Mouse (Mus musculus) right cerebral cortex, adult 18-20 months (tissue): ENCODE results near the gene Wdr4.

Experiments
- DNase-seq: peaks from one replicate; pipeline ENCODE4 v3.0.0; 2022; ENCODE audit warnings: mixed read lengths

Gene Wdr4

DNA sequence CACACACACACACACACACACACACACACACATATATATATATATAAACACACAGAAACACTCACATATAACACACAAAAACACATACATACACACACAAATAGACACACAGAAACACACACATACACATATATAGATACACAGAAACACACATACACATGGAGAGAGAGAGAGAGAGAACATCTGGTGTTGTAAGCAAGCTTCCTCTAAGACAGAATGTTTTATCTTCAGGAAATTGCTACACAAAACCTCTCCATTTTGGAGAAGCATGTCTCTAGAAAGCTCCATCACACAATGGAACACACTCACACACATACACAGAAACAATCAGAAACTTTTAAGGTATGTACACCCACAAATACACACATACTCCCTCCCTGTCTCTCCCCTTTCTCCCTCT, 28.4 kb downstream of the Wdr4 start:
- no peak for DNase-seq

DNA sequence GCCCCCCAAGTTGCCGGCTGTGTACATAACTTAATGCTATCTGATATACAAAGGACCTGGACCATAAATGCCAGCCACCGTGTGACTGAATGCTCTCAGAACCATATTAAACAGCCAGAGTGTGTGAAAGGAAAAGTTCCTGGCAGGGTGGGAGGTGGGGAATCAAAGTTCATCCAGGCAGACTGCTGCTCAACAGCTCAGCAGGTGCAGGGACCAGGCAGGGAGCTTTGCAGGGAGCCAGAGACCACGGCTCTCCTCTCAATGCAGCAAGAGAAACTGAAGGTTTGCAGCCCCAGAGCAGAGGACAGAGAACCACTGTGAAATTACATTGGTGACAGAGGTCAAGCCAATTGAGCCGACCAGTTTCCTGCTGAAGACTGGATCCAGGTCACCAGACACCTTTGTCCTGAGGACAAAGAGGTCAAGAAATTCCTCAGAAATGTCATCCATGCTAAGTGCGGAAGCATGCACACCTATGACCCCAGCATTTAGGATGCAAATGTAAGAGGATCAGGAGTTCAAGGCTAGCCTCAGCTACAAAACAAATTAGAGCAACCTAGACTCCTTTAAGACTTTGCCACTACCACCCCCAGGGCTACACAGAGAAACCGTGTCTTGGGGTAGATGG, 32.2 kb downstream of the Wdr4 start:
- DNase-seq, result no peak

DNA sequence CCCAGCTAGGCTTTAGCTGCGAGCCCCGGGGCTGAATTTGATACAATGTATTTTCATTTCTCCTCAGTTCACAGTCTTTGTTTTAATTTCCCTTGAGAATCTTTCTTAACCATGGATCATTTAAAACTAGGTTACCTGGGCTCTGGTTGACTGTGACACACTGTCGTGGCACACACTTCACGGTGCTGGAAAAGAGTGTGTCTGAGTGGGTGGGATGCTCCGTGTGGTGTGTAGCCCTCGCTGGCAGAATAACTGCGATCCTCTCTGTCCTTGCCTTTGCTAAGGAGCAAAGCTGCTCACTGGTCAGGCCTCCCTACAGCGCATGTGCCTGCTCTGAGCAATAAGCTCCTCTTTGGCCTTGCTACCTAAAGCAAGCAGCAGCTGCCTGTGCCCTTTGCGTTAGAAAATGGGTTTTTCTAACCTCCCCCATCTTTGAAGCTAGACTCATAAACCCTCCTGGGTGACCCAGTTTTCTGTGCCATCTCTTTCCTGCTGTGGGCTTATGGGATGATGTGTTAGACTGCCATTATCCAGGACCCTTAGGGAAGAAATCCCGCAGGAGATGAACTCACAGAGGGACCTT, 33.1 kb downstream of the Wdr4 start:
- no peak for DNase-seq

DNA sequence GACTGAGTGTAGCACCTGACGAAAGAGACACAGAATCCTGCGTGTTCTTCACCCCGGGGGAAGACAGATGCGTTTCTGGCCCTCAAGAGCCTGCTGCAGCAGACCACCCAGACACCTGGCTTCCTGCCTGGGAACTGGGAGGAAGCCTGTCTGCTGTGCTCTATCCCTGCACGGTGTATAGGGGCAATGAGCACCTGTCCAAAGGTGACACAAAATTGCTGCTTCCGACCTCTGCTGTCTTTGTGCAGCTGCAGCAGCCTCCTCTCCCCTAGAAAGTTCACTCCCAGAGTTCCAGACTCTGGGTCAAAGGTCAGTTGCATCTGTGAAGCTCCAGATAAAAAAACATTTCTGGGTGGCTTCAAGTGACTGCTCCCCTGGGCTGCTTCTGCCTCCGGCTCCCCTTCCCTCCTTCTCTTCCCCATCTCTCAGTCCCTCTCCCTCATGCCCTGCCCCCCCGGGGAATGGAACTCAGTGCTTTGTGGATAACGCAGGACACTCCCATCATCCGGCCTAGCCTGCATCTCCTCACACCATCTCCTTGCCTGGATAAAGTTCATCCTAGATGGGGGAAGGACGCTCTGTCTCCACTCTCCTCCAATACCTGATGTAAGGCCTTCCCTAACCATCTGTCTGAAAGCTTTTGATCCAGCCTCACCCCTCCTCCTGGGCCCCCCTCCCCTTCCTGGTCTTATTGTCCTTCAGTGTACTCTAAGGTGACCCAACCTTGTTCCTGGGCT, 40.5 kb downstream of the Wdr4 start:
- no peak for DNase-seq

DNA sequence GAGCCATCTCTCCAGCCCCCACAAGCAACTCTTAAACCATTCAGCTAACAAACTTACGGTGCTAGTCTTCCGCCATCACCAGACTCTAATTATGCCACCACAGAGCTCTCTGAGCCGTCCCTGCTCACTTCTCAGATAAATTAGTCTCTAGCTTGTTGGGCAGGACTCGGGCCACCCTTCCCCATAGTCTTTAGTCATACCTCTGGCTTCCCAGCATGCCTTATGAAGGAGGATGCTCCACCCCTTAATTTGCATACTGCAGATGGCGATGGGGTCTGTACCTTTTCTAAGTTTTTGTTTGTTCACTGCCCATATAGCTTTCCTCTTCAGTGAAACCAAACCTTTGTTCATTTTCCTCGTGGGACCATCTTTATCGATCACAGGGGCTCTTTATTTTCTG, 41.2 kb downstream of the Wdr4 start:
- no peak for DNase-seq

DNA sequence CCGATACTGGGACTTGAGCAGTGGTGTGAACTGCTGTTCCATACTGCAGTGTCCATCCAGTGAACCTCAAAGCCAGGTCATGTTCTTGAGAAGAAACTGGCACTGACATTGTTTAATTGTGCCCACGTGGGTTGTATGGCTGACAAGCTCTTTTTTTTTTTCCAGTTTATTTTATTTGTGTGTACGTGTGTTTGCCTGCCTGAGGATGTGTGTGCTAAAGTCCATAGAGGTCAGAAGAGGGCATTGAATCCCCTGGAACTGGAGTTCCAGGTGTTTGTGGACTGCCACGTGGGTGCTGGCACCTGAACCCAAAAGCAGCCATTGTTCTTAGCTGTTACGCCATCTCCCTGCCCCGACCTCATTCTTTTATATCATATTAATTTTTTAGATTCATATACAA, 45.4 kb downstream of the Wdr4 start:
- no peak for DNase-seq

DNA sequence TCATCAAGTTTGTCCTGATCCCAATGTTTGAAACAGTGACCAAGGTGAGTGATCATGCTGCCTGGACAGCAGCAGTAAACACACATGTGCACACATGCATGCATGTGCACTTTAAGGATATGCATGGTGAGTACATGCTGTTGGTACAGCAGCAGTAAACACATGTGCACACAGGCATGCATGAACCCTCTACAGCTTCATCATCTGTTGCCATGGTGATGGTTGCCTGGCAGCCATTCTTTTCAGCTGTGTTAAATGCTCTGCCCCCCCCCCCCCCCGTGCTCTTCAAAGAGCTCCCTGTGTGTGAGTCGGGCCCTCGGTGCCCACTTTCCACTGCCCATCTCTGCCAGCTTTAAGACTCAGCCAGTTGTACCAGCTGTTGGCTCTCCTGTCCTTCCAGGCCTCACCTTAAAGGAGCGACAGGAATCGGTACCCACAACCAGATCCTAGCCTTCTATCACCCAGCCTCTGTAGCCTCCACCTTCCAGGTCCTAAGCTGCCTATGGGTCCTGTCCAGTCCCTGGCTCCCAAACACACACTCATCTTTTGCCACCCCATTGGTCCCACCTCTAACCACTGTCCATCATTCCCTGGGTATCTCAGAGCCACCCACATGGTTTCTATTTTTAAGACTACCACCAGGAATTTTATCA, 48.9 kb downstream of the Wdr4 start:
- no peak for DNase-seq

DNA sequence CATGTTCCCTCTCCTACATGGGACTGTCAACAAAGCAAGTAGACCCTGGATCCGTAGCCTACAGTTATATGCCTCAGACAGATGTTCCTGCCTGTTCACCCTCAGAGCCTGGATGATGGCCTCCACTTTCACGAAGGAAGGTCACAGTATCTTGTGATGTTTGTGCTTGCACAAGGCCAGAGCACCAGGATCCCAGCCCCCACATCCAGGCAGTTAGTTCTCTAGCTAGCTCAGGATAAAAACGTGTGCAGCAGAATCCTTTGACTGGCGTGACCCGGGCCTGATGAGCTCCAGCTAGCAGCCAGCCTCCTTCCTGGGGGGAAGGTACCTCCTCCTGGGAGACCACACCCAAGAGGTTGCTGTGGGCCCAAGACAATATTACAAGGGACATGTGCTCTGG, 51.3 kb downstream of the Wdr4 start:
- DNase-seq, result no peak

DNA sequence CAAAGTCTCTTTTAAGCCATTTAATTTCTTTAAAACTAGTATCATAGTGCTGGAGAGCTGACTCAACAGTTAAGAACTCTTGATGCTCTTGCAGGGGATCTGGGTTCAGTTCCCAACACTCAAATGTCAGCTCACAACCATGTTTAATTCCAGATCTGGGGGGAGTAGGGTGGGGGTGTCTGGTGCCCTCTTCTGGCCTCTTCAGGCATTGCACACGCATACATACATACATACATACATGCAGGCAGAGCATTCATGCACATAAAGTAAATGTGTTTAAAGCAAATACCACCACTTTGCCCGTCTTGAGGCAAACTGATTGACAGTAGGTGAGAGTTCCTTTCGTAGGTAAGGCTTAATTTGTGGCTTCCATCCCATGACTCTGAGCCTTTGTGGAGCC, 52.9 kb downstream of the Wdr4 start:
- DNase-seq, result no peak

DNA sequence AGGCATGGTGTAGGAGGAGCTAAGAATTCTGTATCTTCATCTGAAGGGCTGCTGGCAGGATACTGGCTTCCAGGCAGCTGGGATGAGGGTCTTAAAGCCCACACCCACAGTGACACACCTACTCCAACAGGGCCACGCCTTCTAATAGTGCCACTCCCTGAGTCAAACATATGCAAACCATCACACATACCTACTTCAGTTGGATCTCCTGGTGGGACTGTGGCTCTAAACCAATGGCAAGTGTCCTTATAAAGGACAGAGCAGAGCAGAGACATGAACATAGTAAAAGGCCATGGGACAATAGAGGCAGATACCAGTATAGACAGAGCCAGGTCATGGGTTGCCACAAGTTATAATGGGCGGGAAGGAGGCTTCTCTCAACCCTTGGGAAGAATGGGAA, 57.3 kb downstream of the Wdr4 start:
- DNase-seq, result no peak

DNA sequence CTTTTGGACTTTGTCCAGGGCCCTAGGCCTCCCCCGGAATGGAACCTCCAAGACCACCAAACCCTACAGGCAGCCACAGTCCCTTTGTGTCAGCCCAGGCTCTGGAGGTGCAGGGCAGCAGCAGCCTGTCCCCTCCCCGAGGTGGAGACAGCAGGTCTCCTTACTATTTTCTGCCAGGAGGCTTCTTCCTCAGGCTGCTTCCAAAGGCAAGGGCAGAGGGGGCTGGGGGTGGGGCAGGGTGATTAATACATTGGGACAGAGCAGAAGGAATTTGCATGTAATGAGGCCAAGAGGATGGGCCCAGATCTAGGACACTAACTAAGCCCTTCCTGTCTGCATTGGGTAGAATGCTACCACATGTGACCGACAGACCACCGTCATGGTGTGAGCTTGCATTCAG, 59.4 kb downstream of the Wdr4 start:
- DNase-seq, result no peak

DNA sequence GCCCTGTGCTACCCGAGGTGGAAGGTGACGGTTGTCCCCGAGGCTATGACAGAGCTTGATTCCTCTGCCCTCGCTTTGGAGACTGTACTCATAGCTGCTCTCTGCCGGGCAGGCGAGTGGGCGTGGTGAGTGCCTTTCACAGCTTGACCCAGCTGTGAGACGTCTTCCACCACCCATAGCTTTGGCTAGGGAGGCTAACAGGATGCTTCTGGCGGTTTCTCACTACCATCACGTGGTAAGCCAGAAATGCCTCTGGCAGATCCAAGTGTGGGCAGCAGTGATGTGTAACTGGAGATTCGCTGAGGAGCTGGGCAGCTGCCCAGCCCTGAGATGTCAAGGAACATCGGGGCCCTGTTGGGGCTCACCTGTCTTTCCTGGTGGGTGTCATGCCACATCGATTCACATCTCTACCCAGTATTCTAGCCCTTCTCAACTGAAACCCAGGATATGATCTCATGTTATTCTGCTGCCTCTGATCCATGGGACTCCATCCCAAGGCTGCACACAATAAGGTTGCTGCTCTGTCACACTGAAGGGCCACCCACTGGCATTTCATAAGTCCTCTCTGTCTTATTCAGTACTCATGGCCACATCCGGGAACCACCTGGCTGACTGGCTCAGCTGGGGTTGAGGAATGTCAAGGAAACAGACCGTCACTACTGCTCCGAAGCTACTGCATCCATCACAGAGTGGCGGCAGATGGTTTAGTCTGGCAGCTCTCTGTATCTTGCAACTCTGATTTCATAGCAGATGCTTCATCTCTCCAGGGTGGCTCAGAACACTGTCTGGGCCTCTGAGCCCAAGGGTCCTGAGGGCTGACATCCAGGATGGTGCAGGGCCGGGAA, 62.8 kb downstream of the Wdr4 start:
- DNase-seq, result peak; percentile 82

DNA sequence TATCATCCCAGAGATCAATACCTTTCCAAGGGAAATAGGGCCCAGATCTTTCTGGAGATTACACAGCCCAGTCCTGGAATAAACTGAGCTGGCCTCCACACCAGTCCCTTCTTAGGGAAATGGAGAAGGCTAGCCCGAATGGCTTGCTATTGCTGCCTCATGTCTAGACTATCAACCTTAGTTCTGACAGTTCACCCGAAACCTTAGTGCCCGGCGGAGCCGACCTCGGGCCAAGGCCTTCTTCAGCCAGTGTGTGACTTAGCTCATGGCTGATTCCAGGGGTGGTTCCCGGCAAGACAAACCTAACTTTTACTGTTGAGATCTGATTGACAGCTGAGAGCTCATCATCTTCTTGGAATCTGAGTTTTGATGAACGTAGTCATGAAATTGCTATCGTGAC, 65.7 kb downstream of the Wdr4 start:
- DNase-seq, result no peak

DNA sequence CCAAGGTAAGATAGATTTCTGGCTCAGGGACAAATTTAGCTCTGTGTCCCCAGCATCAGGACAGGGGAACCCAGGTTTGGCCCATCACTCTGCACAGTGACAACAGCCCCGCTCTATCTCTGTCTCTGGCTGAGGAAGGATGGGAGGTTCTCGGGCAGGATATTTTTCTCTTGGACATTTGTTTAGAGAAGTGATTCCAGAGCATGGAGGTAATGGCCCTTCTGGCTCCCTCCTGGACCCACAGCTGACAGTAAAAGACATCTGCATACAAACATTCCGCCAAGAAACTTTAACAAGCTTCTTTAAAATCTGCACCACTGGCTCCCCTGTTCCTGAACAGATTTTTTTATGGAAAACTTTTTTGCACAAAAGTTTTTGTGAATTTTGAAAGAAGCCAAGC, 66.3 kb downstream of the Wdr4 start:
- DNase-seq, result no peak

DNA sequence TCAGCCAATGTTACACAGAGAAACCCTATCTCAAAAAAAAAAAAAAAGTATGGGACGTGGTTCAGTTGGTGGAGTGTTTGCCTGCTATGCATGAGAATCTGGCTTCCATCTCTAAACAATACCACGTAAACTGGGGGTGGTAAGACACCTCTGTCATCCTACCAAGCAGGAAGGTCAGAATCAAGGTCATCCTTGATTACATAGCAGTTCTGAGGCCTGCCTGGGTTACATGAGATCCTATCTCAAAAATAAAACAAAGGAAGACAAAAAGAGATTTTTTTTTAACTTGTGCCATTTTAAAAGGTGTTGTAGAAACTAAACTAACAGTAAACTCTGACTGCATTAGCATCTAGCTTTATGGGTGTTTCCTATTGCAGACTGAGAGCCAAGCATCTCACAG, 67.0 kb downstream of the Wdr4 start:
- DNase-seq, result no peak

DNA sequence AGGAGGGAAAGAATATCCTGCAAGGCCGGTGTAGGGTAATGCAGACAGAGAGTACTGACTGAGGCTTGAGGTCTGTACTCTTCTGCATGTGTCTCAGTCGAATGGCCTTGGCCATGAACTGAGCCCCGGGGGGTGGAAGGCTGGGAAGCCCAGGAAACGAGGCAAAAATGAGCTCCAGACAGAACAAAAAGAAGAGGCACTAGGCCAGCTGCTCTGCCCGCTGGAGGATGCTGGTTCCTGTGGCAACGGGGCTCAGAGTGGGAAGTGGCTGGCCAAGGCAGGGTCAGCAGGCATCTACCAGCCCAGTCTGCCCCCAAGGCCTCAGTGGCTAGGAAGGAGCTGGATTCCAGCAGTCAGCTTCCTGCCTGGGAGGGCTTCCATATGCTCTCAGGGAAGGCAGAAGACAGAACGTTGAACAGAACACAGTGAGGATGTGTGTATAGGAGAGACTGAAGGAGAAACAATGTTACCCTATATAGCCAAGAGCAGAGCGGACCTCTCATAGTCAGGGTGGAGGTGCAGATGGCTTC, 68.5 kb downstream of the Wdr4 start:
- DNase-seq, result peak; percentile 59

DNA sequence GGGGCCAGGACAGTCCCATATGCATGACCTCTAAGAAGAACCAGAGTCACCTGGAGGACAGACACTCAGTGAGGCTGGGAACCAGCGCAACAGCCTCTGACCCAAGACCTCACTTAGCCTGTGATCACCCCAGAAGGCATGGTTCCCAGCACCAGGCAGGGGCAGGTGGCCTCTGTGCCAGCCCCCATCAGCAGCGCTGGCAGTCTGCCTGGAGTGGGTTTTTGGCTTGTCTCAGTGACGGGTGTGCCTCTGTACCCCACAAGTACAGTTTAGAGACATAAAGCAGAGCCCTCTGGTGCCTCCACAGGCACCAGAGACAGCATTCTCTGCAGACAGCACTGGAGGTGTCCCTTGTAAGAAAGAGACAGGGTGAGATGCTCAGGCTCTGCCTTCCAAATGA, 69.6 kb downstream of the Wdr4 start:
- DNase-seq, result no peak

DNA sequence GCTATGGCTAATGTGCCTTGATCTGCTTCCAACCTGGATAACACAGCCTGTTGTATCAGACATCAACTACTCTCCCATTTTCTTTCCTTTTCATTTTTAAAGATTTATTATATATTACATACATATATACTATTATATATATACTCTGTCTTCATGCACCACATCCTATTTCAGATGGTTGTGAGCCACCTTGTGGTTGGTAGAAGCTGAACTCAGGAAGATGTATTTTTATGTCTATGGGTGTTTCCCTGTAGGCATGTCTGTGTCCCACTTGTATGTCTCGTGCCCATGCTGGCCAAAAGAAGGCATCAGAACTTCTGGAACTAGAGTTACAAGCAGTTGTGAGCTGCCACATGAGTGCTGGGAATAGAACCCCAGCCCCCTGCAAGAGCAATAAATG, 71.3 kb downstream of the Wdr4 start:
- no peak for DNase-seq

DNA sequence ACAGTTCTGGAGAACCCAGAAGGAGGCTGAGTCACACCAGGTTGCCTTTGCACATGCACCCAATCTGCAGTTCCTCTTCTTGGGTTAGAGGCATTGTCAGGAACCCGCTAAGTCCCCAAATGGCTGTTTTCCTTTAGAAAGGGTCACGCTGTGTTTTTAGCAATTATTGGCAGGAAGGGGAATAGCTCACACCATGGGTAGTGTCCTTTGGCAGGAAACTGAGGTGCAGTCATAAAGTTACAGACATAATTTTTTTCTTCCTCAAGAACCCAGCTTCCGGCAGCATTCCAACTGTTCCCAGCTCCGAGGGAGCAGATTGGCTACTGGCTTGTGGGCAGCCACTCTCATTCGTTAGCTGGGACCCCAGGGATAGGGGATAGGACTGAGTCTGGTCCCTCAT, 72.0 kb downstream of the Wdr4 start:
- no peak for DNase-seq

DNA sequence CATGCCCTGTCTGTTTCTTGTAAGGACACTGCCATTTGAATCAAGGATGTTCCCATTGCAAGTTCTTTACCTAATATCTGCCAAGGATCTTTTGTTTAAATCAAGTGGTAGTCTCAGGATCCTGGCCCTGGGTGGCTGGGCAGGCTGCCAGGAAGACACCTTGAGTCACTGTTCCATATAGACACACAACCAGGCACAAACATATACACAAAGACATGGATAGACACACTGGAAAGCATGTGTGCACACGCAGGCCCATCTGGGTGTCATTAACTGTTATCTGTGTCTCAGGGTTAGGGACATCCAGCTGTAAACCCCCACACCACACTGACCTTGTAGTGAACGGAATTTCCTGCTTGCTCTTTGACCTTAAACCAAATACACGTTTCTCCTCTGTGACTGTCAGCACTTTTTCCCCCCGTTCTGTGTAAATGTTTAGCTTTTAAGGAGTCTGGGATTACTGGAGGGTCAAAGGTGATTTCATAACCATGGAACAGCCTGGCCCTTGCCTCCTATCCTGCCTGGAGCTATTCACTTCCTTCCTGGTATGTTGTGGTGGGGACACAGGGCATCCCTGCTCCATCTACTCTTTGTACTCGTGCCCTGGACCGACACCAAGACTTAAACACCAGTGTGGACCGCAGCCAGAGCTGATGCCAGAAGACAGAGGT, 74.6 kb downstream of the Wdr4 start:
- no peak for DNase-seq
